Mouse (Mus musculus): ENCODE data around the gene Gbp7. TPM values are rescaled to one million over a fixed set of nuclear protein-coding genes. Genes with fewer than 3 reads are reported as not detected.

Gbp7 gene
- 39.8 TPM for polyA plus RNA-seq (2014; fragmentation: Illumina TruSeq; extraction: RNeasy Lipid Tissue Mini Kit (QIAGEN cat#74804))

GRCm38 (mm10) chr3:142530087-142530953, at the start of gene Gbp7:
Gene Gbp7 (plus strand): TSS chr3:142530342.

GRCm38 (mm10) chr3:142493536-142494061, 36.5 kb upstream of the Gbp7 start, which contains the start of gene Gbp5:
Gene Gbp5 (plus strand): TSS chr3:142493978.

DNA sequence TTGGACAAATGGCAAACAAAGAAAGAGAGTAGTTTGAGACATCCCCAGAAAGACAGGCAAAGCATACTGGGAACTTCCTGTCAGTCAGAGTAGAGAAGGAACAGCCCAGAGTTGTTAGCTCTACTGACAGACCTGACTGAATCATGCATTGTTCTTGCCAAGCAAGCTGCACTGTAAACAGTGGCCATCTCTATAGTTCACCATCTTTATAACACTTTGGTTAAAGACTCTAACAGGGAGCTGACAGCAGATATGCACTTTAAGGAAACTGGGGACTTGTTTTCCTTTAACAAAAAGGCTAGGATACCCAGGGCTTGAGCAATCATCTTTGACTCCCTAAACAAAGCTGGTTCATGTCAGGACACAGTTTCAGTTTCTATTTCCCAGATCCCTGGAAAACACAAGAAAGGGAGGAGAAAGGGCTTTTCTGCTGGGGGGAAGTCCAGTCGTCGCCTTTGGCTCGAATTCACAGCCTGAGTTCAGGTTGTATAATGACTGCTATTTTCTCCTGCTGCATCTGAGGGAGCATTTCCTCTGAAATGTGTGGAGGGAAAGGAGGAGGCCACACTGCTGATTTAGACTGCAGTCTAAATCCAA, 29.6 kb downstream of the Gbp7 start, which contains the start of gene Gbp3:
Gene Gbp3, plus strand, starts transcription at position 395 of the 597 bp plus-strand sequence.

DNA sequence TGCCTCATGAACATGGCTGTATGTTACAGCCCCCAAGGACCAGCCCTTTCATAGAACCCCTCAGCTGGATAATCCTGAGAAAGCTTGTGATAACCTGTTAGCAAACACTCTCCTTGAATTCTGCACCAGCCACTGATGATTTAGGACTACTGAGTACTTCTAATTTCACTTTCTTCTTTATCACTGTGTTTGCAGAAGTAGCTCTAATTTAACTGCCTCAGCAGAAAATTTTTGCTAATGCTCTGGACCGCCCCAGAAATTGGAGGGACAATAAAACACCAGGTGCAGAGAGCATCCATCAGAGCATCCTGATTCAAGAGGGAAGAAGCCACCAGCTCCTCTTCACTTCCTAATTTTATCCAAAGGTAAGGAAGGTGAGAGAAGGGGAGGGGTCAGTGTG, 64.4 kb downstream of the Gbp7 start, which contains the start of gene Gbp2b:
Gene Gbp2b, plus strand, starts transcription at position 301 of the 400 bp plus-strand sequence.

Other genes with a start within 250 kb of the Gbp7 start
- 61.3 TPM for gene Pdlim5, start 134.6 kb upstream of the Gbp7 start, polyA plus RNA-seq (2014; fragmentation: Illumina TruSeq; extraction: RNeasy Lipid Tissue Mini Kit (QIAGEN cat#74804))
- gene Gbp5, start 36.4 kb upstream of the Gbp7 start, polyA plus RNA-seq (2014; fragmentation: Illumina TruSeq; extraction: RNeasy Lipid Tissue Mini Kit (QIAGEN cat#74804)) = 6.8 TPM
- 23.0 TPM for gene Gbp3, start 29.7 kb downstream of the Gbp7 start, polyA plus RNA-seq (2014; fragmentation: Illumina TruSeq; extraction: RNeasy Lipid Tissue Mini Kit (QIAGEN cat#74804))
- gene Gbp2b, start 64.5 kb downstream of the Gbp7 start, polyA plus RNA-seq (2014; fragmentation: Illumina TruSeq; extraction: RNeasy Lipid Tissue Mini Kit (QIAGEN cat#74804)) = 0.63 TPM
- gene Gbp2, start 90.3 kb downstream of the Gbp7 start, polyA plus RNA-seq (2014; fragmentation: Illumina TruSeq; extraction: RNeasy Lipid Tissue Mini Kit (QIAGEN cat#74804)) = 69.9 TPM
- 45.4 TPM for gene Kyat3, start 170.7 kb downstream of the Gbp7 start, polyA plus RNA-seq (2014; fragmentation: Illumina TruSeq; extraction: RNeasy Lipid Tissue Mini Kit (QIAGEN cat#74804))
- gene Gtf2b, start 234.7 kb downstream of the Gbp7 start, polyA plus RNA-seq (2014; fragmentation: Illumina TruSeq; extraction: RNeasy Lipid Tissue Mini Kit (QIAGEN cat#74804)) = 68.8 TPM